Mouse (Mus musculus): ENCODE measurements around the gene Fntb.

DNA sequence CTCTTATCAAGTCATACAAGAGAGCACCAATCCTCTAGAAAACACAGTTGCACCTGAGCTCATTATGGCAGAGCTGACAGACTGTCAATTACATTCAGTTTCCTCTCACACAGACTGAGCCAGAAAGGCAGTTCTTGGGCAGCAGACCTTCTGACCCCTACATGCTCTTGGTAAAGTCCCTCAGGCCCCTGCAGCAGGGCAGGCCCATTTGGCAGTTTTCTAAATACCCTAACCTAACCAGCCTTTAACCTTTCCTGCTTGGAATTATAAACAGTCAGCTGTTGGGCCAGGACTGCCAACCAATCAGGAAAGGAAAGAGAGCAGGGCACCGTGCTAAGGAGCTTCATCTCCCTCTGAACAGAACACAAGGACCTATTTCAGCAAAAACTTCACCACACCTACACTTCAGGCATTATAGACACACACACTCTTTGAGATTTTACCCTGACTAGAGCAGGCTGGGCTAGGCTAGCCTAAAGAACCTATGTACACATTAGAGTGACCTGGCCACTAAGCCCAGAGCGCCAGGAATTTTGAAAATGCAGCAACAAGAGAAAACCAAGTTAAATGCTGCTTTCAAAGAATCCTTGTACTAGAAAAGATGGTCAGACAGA lies 188.5 kb downstream of the Fntb start:
- TF ChIP-seq POLR2A (IDR thresholded peaks at IDR 0.05; ENCODE audit: low read depth, low read length) (no peak), CTCF (IDR thresholded peaks at IDR 0.05; ENCODE audit: borderline replicate concordance, insufficient read depth, low read length) (no peak)

Data from embryonic fibroblast, embryonic 13.5 days (primary cell).